Mouse (Mus musculus): ENCODE measurements around the gene Magi1.

- TF ChIP-seq UBTF (IDR thresholded peaks at IDR 0.05; ENCODE audit: borderline replicate concordance, insufficient read depth, low read depth, low read length) (no peak), MAX (IDR thresholded peaks at IDR 0.05; ENCODE audit: low read length) (no peak), EP300 (IDR thresholded peaks at IDR 0.05; ENCODE audit: low read depth in 1 of 2, low read length in 2 of 2) (no peak), ZNF384 (IDR thresholded peaks at IDR 0.05; ENCODE audit: low read depth, low read length) (no peak), TAL1 (IDR thresholded peaks at IDR 0.05; ENCODE audit: low read length) (no peak), SIN3A (IDR thresholded peaks at IDR 0.05; ENCODE audit: low read length) (no peak), E2F4 (IDR thresholded peaks at IDR 0.05; ENCODE audit: borderline replicate concordance, low read depth, low read length) (no peak), MXI1 (IDR thresholded peaks at IDR 0.05; ENCODE audit: low read depth, low read length) (no peak), POLR2A (IDR thresholded peaks at IDR 0.05; ENCODE audit: control insufficient read depth in 1 of 2, insufficient read depth in 1 of 2, low read depth in 1 of 2, low read length in 2 of 2, poor library complexity in 1 of 2) (no peak), CHD2 (IDR thresholded peaks at IDR 0.05; ENCODE audit: low read length) (no peak), TBP (IDR thresholded peaks at IDR 0.05; ENCODE audit: low read depth, low read length) (no peak)
Observed at GRCm38 (mm10) chr6:94236899-94237298, 46.8 kb downstream of the Magi1 start.

Data from MEL (cell line).